Mouse (Mus musculus) myocyte (in vitro differentiated cells): ENCODE measurements at regions not wholly inside any gene's neighbourhood (a gene's known extent, or its start where the extent isn't known, plus 50 kb on each side); places are given as distances from the start of the nearest gene placed in this dataset.

Source experiments
- CEBPB ChIP-seq: IDR thresholded peaks from 2 replicates; pipeline ENCODE4 v1.6.1; 2011; ENCODE audit warnings: mild to moderate bottlenecking, moderate library complexity; ENCODE audit not compliant: poor library complexity, insufficient read depth, severe bottlenecking
- E2F4 ChIP-seq: IDR thresholded peaks from one replicate; pipeline ENCODE4 v1.6.1; 2011; ENCODE audit warnings: mild to moderate bottlenecking, control low read depth, moderate library complexity; ENCODE audit not compliant: insufficient read depth
- MAX ChIP-seq: IDR thresholded peaks from one replicate; pipeline ENCODE4 v1.6.1; 2011; ENCODE audit warnings: low read depth, mild to moderate bottlenecking, control low read depth
- MYOD1 ChIP-seq, 3 experiments: IDR thresholded peaks; one replicate each; pipeline ENCODE4 v1.6.1; 2011; ENCODE audit warnings: control low read depth in 2 of 3, low read depth in 2 of 3, mild to moderate bottlenecking in 2 of 3, moderate library complexity in 1 of 3; ENCODE audit not compliant: insufficient read length in 2 of 3, control insufficient read depth in 1 of 3
- MYOG ChIP-seq, 3 experiments: IDR thresholded peaks; one replicate each; pipeline ENCODE4 v1.6.1; 2011; ENCODE audit warnings: control low read depth in 2 of 3, low read depth in 2 of 3, mild to moderate bottlenecking in 2 of 3; ENCODE audit not compliant: insufficient read length in 2 of 3, control insufficient read depth in 1 of 3, insufficient read depth in 1 of 3
- POLR2A ChIP-seq: IDR thresholded peaks from one replicate; pipeline ENCODE4 v1.6.1; 2011; ENCODE audit warnings: low read depth, mild to moderate bottlenecking, control low read depth, moderate library complexity; ENCODE audit not compliant: insufficient read length
- POLR2AphosphoS2 ChIP-seq: IDR thresholded peaks from one replicate; pipeline ENCODE4 v1.6.1; 2011; ENCODE audit warnings: low read depth, control low read depth; ENCODE audit not compliant: insufficient read length
- REST ChIP-seq: IDR thresholded peaks from one replicate; pipeline ENCODE4 v1.6.1; 2011; ENCODE audit warnings: mild to moderate bottlenecking, control low read depth, moderate library complexity; ENCODE audit not compliant: insufficient read depth, insufficient read length
- SRF ChIP-seq: IDR thresholded peaks from one replicate; pipeline ENCODE4 v1.6.1; 2011; ENCODE audit warnings: low read depth; ENCODE audit not compliant: control insufficient read depth, insufficient read length
- TCF12 ChIP-seq: IDR thresholded peaks from one replicate; pipeline ENCODE4 v1.6.1; 2011; ENCODE audit warnings: mild to moderate bottlenecking, control low read depth; ENCODE audit not compliant: poor library complexity, insufficient read depth, severe bottlenecking
- TCF3 ChIP-seq: IDR thresholded peaks from one replicate; pipeline ENCODE4 v1.6.1; 2011; ENCODE audit warnings: low read depth, control low read depth; ENCODE audit not compliant: insufficient read length
- USF1 ChIP-seq: IDR thresholded peaks from one replicate; pipeline ENCODE4 v1.6.1; 2011; ENCODE audit warnings: low read depth, mild to moderate bottlenecking, control low read depth, moderate library complexity

DNA sequence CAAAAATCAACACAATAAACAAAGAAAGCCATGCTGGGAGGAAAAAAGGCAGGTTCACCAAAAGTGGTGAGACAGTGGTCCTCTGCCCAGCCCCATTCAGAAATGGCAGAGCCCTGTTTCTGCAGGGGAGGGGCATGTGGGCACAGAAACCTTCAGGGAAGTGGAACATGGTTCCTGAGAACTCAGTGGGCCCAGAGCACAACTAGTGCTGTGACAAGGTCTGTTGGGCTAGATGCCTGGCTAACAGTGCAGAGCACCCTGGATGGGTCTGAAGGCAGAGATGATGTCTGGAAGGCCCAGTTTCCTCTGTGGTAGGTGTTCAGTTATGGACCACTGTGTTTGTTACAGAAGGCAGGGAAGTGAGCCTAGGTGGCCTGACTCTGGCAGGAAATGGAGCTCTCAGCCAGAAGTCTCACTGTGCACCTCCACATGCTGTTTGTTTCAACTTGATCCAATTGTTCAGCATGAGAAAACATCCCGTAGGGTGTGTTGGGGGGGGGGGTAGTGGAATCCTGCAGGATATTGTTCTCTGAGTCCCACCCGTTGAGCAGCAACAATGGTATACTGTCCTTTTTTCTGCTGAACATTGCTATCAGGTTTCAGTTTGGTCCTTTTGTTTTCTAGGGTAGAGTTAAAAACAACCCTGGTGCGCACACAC lies 101.9 kb upstream of the Afdn start:
- no peak for TF ChIP-seq E2F4
- no peak for TF ChIP-seq MAX
- no peak for TF ChIP-seq POLR2A
- no peak for TF ChIP-seq TCF12
- TF ChIP-seq MYOD1 (IDR thresholded peaks at IDR 0.05; ENCODE audit: control insufficient read depth in 1 of 3, insufficient read length in 2 of 3, low read depth in 2 of 3) = no peak
- no peak for TF ChIP-seq USF1
- no peak for TF ChIP-seq MYOG (IDR thresholded peaks at IDR 0.05; ENCODE audit: control insufficient read depth in 1 of 3, insufficient read depth in 1 of 3, insufficient read length in 2 of 3, low read depth in 2 of 3)
- no peak for TF ChIP-seq REST
- no peak for TF ChIP-seq TCF3
- no peak for TF ChIP-seq POLR2AphosphoS2
- TF ChIP-seq CEBPB = no peak
- TF ChIP-seq SRF = no peak
